Mouse (Mus musculus) cerebral cortex, adult 2 months (tissue): ENCODE results near the gene Bcl2l10.

Source experiments
- WGBS: fragments of 180-500 bp; shearing (Covaris S2); methylation state at CpG from one replicate; pipeline ENCODE4 v1.1.7; 2018; 5-methylcytosine and 5-hydroxymethylcytosine counted together

The Bcl2l10 gene

GRCm38 (mm10) chr9:75342433-75342832, 5.1 kb upstream of the Bcl2l10 start:
- 62% methylated on average over 4 of the region's 4 CpGs for WGBS

GRCm38 (mm10) chr9:75348066-75348465, 508 bp downstream of the Bcl2l10 start:
- 79% methylated on average over 17 of the region's 17 CpGs for WGBS

- WGBS = 68% methylated on average over 3 of the region's 3 CpGs
Observed at GRCm38 (mm10) chr9:75348641-75349040, 1.1 kb downstream of the Bcl2l10 start.

DNA sequence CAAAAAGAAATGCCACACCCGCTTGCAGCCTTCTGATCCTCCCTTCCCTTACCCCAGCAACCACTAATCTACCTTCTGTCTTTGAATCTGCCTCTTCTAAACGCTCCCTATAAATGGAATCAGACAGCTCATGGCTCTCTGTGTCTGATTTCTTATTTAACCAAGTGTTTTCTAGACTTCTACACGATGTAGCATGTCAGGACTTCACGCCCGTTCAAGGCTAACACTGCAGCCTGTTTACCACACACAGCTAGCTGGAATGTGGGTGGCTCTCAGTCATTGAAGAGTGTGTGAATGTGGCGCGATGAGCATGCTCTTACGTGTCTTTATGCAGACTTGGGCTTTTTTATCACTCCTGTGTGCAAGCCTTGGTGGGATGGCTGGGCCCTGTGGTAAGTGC, 5.5 kb downstream of the Bcl2l10 start:
- WGBS = 45% methylated on average over 8 of the region's 8 CpGs

GRCm38 (mm10) chr9:75355783-75356182, 8.2 kb downstream of the Bcl2l10 start:
- 86% methylated on average over 4 of the region's 4 CpGs for WGBS

DNA sequence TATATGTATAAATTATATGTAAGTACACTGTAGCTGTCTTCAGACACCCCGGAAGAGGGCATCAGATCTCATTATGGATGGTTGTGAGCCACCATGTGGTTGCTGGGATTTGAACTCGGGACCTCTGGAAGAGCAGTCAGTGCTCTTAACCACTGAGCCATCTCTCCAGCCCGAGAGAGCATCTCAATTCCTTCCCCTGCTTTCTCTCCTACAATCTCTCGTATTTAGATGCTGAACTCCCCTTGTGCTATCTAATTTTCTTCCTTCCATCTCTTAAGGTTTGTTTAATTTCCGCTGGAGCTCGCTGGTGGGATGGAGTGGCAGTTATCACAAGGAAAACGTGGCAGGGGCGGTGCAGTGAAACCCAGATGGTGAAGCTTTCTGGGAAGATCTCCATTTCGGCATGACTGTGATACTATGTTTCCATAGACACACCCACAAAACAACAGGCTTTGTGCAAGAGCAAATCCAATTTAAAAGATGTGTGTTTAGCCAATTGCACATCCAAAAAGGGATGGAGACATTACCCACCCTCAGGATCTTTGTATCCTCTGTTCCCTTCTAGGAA, 9.6 kb downstream of the Bcl2l10 start:
- WGBS = 52% methylated on average over 9 of the region's 9 CpGs

DNA sequence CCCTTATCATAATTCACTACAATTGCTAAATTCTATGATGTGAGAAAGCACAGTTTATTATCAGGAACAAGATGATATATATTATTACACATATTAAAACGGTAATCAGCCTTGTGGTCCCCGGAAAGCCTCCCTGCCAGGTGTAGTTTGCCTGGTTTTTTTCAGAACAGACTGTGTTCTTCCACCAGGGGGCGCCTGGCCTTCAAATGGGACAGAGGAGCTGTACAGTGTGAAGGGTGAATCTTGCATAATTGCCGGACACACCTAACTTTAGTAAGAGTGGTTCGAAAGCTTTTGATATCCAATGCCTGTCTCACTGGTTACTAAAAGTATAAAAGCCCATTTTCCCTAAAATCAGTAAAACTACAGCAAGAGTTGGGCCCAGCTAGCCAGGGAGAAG, 14.1 kb downstream of the Bcl2l10 start:
- 32% methylated on average over 5 of the region's 5 CpGs for WGBS

DNA sequence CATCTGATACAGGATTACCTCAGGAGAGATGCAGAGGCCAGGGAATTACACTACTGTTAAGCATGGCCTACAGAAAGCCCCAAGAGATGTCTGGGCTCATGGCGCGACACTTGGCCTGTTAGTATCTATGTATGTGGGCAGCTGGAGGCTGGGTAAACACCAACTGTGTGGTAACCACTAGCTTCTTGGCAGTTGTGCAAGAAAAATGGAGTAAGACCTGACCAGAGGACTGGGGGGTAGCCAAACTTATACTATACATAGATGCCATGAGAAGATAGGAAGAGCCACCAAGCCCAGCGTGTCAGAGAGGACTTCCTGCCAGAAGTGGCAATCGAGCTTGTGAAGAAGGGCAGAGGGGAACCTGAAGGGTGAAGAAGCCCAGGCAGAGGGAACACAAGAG, 14.6 kb downstream of the Bcl2l10 start:
- 88% methylated on average over 4 of the region's 4 CpGs for WGBS

DNA sequence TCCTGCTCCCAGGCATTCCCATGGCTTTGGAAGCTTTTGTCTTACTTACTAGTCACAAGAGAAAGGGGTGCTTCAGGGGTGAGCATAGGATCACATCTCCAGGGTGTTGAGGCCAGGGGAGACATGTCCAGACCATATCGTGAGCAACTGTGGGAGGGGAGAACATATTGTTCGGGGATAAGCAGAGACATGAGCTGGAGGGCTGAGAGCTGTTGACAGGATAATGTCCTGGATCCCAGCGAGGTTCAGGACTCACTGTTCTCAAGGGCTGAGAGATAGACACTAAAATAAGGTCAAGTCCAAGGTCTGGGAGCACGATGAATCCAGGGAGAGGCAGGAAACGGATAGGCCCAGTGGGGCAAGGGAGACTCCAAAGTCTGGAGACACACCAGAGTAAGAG, 15.4 kb downstream of the Bcl2l10 start:
- WGBS = 87% methylated on average over 5 of the region's 5 CpGs

DNA sequence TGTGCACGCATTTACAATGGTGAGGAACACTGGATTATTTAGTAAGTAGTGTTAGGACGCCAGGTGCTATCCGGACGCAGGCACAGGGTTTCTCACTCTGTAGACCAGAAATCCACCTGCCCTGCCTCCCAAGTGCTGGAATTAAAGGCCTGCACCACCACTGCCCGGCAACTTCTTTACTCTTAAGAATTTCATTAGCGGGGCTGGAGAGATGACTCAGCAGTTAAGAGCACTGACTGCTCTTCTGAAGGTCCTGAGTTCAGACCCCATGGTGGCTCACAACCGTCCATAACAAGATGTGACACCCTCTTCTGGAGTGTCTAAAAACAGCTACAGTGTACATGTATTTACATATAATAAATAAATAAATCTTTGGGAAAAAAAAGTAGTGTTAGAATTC, 16.1 kb downstream of the Bcl2l10 start:
- 82% methylated on average over 7 of the region's 7 CpGs for WGBS

- WGBS = 84% methylated on average over 4 of the region's 4 CpGs
Observed at GRCm38 (mm10) chr9:75365195-75365594, 17.6 kb downstream of the Bcl2l10 start.

GRCm38 (mm10) chr9:75366191-75366590, 18.6 kb downstream of the Bcl2l10 start:
- 48% methylated on average over 5 of the region's 5 CpGs for WGBS

GRCm38 (mm10) chr9:75368779-75369178, 21.2 kb downstream of the Bcl2l10 start:
- 76% methylated on average over 3 of the region's 3 CpGs for WGBS

- 76% methylated on average over 9 of the region's 9 CpGs for WGBS
Observed at GRCm38 (mm10) chr9:75375606-75376005, 28.0 kb downstream of the Bcl2l10 start.

GRCm38 (mm10) chr9:75376428-75376827, 28.9 kb downstream of the Bcl2l10 start:
- 81% methylated on average over 1 of the region's 1 CpGs for WGBS

GRCm38 (mm10) chr9:75378774-75379173, 31.2 kb downstream of the Bcl2l10 start:
- 91% methylated on average over 2 of the region's 2 CpGs for WGBS

DNA sequence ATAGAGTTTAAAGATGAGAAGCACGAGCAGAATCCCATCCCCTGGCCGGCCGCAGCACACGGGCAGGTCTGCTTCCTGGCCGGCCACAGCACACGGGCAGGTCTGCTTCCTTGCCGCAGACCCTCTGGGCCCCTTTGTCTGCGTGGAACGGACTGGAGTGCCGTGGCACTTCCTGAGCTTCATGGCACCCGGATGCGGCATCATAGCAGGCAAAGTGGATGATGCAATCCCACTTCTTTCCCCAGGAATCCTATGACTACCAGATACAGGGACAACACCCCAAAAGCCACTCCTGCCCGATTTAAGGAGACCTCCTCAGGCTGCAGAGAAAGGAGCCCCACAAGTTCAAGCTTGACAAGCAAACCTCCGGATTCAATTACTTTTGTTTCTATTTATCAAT, 35.3 kb downstream of the Bcl2l10 start:
- 91% methylated on average over 14 of the region's 14 CpGs for WGBS

DNA sequence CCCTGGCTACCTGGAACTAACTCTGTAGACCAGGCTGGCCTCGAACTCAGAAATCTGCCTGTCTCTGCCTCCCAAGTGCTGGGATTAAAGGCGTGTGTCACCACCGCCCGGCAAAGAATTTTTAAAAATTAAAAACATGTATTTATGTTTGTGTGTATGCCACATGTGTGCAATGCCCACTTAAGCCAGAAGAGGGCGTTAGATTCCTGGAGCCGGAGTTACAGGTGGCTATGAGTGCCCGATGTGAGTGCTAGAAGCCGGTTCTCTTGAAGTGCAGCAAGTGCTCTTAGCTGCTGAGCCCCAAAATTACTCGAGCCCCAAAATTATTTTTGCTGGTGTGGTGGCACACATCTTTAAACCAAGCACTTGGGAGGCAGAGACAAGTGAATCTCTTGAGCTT, 36.2 kb downstream of the Bcl2l10 start:
- WGBS = 86% methylated on average over 9 of the region's 9 CpGs

DNA sequence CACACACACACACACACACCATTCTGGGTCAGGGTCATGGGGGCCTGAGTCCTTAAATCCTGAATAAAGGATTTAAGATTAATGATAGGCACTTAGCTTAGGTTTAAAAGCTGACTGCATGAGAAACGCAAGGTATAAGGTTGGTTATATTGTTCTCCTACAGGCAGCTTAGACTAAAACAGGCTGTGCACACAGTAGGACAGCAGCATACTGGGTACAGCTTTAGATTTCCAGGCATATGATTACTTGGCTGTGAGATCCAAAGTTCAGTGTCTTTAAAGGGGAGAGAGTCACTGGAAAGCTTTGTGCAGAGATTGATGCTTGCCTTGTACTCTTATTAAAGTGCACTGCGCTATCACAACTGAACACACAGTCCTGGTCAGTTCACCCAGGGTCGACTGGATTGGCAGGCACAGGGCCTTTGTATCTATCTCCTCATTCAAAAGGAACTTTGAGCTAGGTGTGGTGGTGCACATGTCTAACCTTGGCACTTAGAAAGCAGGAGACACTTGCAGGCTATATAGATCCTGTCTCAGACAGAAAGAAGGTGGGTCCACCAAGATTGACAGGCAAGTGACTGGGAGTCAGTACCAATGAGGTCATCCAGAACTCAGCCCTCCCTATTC, 36.9 kb downstream of the Bcl2l10 start:
- 92% methylated on average over 3 of the region's 3 CpGs for WGBS

- 78% methylated on average over 9 of the region's 9 CpGs for WGBS
Observed at GRCm38 (mm10) chr9:75385218-75385974, 37.8 kb downstream of the Bcl2l10 start.

GRCm38 (mm10) chr9:75393251-75393650, 45.7 kb downstream of the Bcl2l10 start:
- 74% methylated on average over 12 of the region's 12 CpGs for WGBS

DNA sequence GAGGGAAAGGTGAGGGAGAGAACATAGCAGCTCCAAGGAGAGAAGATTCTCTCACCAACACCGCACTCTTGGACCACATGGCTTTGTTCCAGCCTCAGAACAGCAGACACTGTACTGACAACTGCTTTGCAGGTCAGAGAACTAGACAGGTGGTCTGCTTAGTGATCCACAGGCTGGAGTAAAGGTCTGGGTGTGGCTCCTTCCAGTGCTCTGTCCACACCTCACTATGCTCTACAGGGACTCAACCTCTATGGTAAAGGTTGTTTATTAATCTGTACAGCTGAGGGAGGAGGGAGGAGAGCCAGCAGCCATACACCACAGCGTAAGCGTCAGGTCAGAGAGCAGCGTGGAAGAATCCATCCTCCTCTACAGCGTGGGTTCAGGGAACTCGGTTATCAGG, 48.4 kb downstream of the Bcl2l10 start:
- 87% methylated on average over 6 of the region's 6 CpGs for WGBS

DNA sequence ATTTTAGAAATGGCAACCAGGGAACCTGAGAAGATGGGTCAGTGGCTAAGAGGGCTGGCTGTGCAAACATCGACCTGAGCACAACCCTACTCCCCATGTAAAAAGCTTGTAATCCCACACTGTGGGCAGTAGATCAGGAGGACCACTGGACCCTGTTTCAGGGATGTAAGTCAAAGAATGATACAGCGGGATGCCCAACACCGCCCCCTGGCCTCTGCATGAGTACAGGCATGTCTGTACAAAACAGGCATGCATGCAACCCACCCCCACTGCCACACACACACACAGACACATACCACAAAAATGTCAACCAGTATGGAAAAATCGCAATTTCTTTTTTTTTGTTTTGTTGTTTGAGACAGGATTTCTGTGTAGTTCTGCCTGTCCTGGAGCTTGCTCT, 51.5 kb downstream of the Bcl2l10 start:
- 91% methylated on average over 4 of the region's 4 CpGs for WGBS
